Mouse (Mus musculus) ES-E14 (cell line): Measurements from ENCODE around the gene Mmp24. TPM values are rescaled to one million over a fixed set of nuclear protein-coding genes. Genes with fewer than 3 reads are reported as not detected.

Source experiments
- DNase-seq: peaks from one replicate; pipeline ENCODE4 v3.0.0-alpha.2; 2013; ENCODE audit warnings: low read depth, low spot score
- H3K27ac ChIP-seq: 2 replicates; pipeline ENCODE4 v1.5.1; 2012; ENCODE audit warnings: low read depth, mild to moderate bottlenecking, low read length, moderate library complexity, mixed read lengths; ENCODE audit not compliant: poor library complexity, insufficient read depth, severe bottlenecking
- H3K36me3 ChIP-seq: 2 replicates; pipeline ENCODE4 v1.6.1; 2012; ENCODE audit warnings: mild to moderate bottlenecking, low read length, moderate library complexity, mixed read lengths; ENCODE audit not compliant: control insufficient read depth, poor library complexity, insufficient read depth, severe bottlenecking
- H3K4me1 ChIP-seq, 2 experiments: fragments of 150-350 bp in 1 of 2; sonication (generic) in 1 of 2; 2 replicates each; pipeline ENCODE4 v1.6.1; 2012; ENCODE audit warnings: low read length in 2 of 2, mild to moderate bottlenecking in 1 of 2, mixed read lengths in 1 of 2; ENCODE audit not compliant: control insufficient read depth in 2 of 2, insufficient read depth in 2 of 2, poor library complexity in 1 of 2
- H3K4me3 ChIP-seq, 2 experiments: fragments of 150-350 bp in 1 of 2; sonication (generic) in 1 of 2; 2 replicates each; pipeline ENCODE4 v1.5.1; 2012; ENCODE audit warnings: low read length in 2 of 2, low read depth in 1 of 2, mild to moderate bottlenecking in 1 of 2, mixed read lengths in 1 of 2; ENCODE audit not compliant: insufficient read depth in 1 of 2, poor library complexity in 1 of 2, severe bottlenecking in 1 of 2
- H3K9ac ChIP-seq: 2 replicates; pipeline ENCODE4 v1.6.1; 2012; ENCODE audit warnings: low read depth, mild to moderate bottlenecking, low read length, mixed read lengths; ENCODE audit not compliant: poor library complexity, insufficient read depth, severe bottlenecking
- H3K9me3 ChIP-seq: fragments of 150-350 bp; sonication (generic); 2 replicates; pipeline ENCODE4 v1.6.1; 2012; ENCODE audit warnings: low read depth, mild to moderate bottlenecking, low read length; ENCODE audit not compliant: control insufficient read depth, insufficient read depth
- CHD2 ChIP-seq: IDR thresholded peaks from 2 replicates; pipeline ENCODE4 v1.6.1; 2014; ENCODE audit warnings: mild to moderate bottlenecking, low read depth, low read length, inconsistent platforms
- HCFC1 ChIP-seq: IDR thresholded peaks from 2 replicates; pipeline ENCODE4 v1.6.1; 2012; ENCODE audit warnings: low read length, inconsistent platforms, borderline replicate concordance; ENCODE audit not compliant: insufficient read depth
- MAFK ChIP-seq: IDR thresholded peaks from 2 replicates; pipeline ENCODE4 v1.6.1; 2014; ENCODE audit warnings: mild to moderate bottlenecking, low read depth, low read length, inconsistent platforms; ENCODE audit not compliant: insufficient read depth
- ZC3H11A ChIP-seq: IDR thresholded peaks from 2 replicates; pipeline ENCODE4 v1.6.1; 2012; ENCODE audit warnings: low read depth, mild to moderate bottlenecking, inconsistent platforms, low read length, borderline replicate concordance
- ZNF384 ChIP-seq: IDR thresholded peaks from 2 replicates; pipeline ENCODE4 v1.6.1; 2012; ENCODE audit warnings: low read depth, low read length, inconsistent platforms
- in situ Hi-C, 2 experiments: fragments of 600-800 bp; cut with MboI; formaldehyde crosslinking; loops; one replicate each; pipeline ENCODE4 v1.15.1; 2025; ENCODE audit warnings: low sequenced_read_pairs in 2 of 2, inconsistent platforms in 1 of 2; ENCODE audit not compliant: unreplicated experiment in 2 of 2
- total RNA-seq: library from RNA; depleted of rRNA; stranded (reverse); fragments of 300-350 nt; gene quantifications from 2 replicates; pipeline ENCODE4 v1.2.3, GENCODE M21; 2012

Mmp24 gene
- total RNA-seq, 1 experiment = 0.76 TPM

- Histone ChIP-seq H3K9ac (no peak overlapping the region), H3K4me1 (peaks cover 0 to 4% of the 10 kb centered on the region in 2 experiments; a peak in 1 of 4 replicates), H3K36me3 (no peaks in the 10 kb centered on the region), H3K27ac (no peak overlapping the region), H3K4me3 (no peak overlapping the region), H3K9me3 (no peaks in the 10 kb centered on the region)
- in situ Hi-C loops = loop anchor here in 1 of 2 experiments (10.0 kb wide), 1 partner anchor 269 kb away; no protein-coding TSS in a partner anchor
- TF ChIP-seq MAFK (no peak), ZC3H11A (no peak), CHD2 (no peak), ZNF384 (no peak), HCFC1 (no peak)
- no peak for DNase-seq
Measured at GRCm38 (mm10) chr2:155773664-155774063, 1.5 kb upstream of the Mmp24 start.

- DNase-seq = no peak
- Histone ChIP-seq H3K4me1 (peaks cover 0 to 4% of the 10 kb centered on the region in 2 experiments; a peak in 1 of 4 replicates), H3K9ac (no peak overlapping the region), H3K4me3 (peak overlapping the region; percentile 48 to 76; a peak in 2 of 4 replicates), H3K27ac (no peak overlapping the region; the same call in 1 of the 2 replicates), H3K36me3 (no peaks in the 10 kb centered on the region), H3K9me3 (no peaks in the 10 kb centered on the region)
- in situ Hi-C loops = loop anchor here in 1 of 2 experiments (10.0 kb wide), 1 partner anchor 270 kb away; no protein-coding TSS in a partner anchor
- TF ChIP-seq CHD2 (no peak), HCFC1 (no peak), ZC3H11A (no peak), MAFK (no peak), ZNF384 (no peak)
Measured at GRCm38 (mm10) chr2:155774261-155774926, 748 bp upstream of the Mmp24 start.

GRCm38 (mm10) chr2:155775685-155776263, 632 bp downstream of the Mmp24 start:
- no peak for DNase-seq
- Histone ChIP-seq H3K36me3 (no peaks in the 10 kb centered on the region), H3K9me3 (no peaks in the 10 kb centered on the region), H3K4me3 (peak overlapping the region; percentile 66 to 76), H3K4me1 (peaks cover 0 to 4% of the 10 kb centered on the region in 2 experiments; a peak in 1 of 4 replicates), H3K27ac (no peak overlapping the region), H3K9ac (peak overlapping the region; percentile 38; the same call in 1 of the 2 replicates)
- no peak for TF ChIP-seq HCFC1
- no peak for TF ChIP-seq ZNF384
- TF ChIP-seq MAFK = no peak
- no peak for TF ChIP-seq ZC3H11A
- no peak for TF ChIP-seq CHD2
- in situ Hi-C loops = loop anchor here in 1 of 2 experiments (10.0 kb wide), 1 partner anchor 271 kb away; no protein-coding TSS in a partner anchor

DNA sequence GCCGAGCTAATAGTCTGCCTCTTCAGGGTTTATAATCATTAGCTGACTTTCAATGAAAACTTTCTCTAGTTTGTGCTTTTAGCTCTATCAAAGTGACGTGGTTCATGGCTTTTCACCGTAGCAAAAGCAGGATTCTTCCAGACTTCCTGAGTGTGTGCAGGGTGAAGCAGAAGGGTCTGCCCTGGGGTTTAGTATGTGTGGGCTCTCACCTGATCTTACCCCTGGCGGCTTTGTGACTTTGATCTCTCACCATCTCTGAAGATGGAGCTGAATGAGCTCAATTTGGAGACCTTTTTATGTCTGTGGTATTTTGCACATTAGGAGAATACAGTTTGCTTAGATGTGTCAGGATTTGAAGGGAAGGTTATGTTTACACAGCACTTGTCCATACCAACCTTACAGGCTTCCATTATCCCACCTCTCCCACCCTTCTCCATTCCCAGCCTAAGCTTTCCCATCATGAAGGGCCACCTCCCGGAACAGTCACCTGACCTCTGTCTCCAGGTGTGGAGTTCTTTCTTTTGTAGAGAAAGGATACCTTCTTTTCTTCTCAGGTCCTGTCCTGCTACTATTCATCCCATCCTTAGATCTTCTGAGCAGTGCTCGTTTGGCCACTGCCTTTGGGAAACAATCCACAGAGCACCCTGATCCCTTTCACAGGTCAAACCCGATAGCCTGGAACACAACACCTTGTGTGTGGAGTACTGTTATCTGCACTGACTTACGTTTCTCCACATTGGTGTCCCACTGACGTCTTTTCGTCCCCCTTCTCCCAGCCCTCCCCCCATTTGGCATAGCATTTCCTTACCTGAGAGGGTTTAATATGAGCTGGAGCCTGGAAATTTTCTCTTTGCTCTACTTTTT, 1.9 kb downstream of the Mmp24 start:
- H3K9me3 ChIP-seq = no peaks in the 10 kb centered on the region
- H3K4me1 ChIP-seq = peaks cover 0 to 4% of the 10 kb centered on the region in 2 experiments; a peak in 1 of 4 replicates
- no peaks in the 10 kb centered on the region for H3K36me3 ChIP-seq
- DNase-seq = no peak
- in situ Hi-C loops = loop anchor here in 1 of 2 experiments (10.0 kb wide), 1 partner anchor 272 kb away; no protein-coding TSS in a partner anchor
- no peak overlapping the region for H3K4me3 ChIP-seq
- TF ChIP-seq ZC3H11A (no peak), HCFC1 (no peak), ZNF384 (no peak), MAFK (no peak), CHD2 (no peak)
- no peak overlapping the region for H3K27ac ChIP-seq
- H3K9ac ChIP-seq = no peak overlapping the region
